9 mouse cellular contexts compared by ENCODE assay signal in genomic region chr3:51377878-51378664, GRCm38 (mm10). TPM values are rescaled to one million over a fixed set of nuclear protein-coding genes. Genes with fewer than 3 reads are reported as not detected.
A peak's percentile ranks its signal among the peaks of the same experiment; 100 is the strongest.
DNase-seq lines count a peak whose midpoint lies in the region; ATAC-seq and TF ChIP-seq lines count a peak whose summit lies in the region.
"Had no signal": no experiment of that assay in that cellular context is flagged by ENCODE, and none has a peak within 500 bp of the region (broad histone marks: within the 10 kb centered on the region; RNA-seq: fewer than 3 reads in every experiment).

No protein-coding gene starts in this region.

- peak; percentile 77; the same call in 1 of the 2 replicates for ATAC-seq in embryonic facial prominence, embryonic 14.5 days (ENCODE audit: low read depth)
- ATAC-seq in hindbrain, embryonic 13.5 days (ENCODE audit: low FRiP score) = no peak
- ATAC-seq in liver, embryonic 13.5 days (ENCODE audit: low read depth) = no peak

- H3K4me1 ChIP-seq in ES-Bruce4 (ENCODE audit: control insufficient read depth, insufficient read depth, low read length) = no peaks in the 10 kb centered on the region
- no peaks in the 10 kb centered on the region; the same call in 1 of the 2 replicates for H3K4me1 ChIP-seq in embryonic facial prominence, embryonic 14.5 days (ENCODE audit: control insufficient read depth, insufficient read depth, low read length)
- peaks cover 8% of the 10 kb centered on the region for H3K4me1 ChIP-seq in hindbrain, embryonic 13.5 days (replicated peaks)
- peaks cover 40% of the 10 kb centered on the region for H3K4me1 ChIP-seq in liver, embryonic 13.5 days (replicated peaks)

- H3K36me3 ChIP-seq in ES-Bruce4 (ENCODE audit: control insufficient read depth, insufficient read depth, low read length, poor library complexity, severe bottlenecking) = no peaks in the 10 kb centered on the region
- no peaks in the 10 kb centered on the region for H3K36me3 ChIP-seq in embryonic facial prominence, embryonic 14.5 days (ENCODE audit: control insufficient read depth, insufficient read depth, low read length)
- no peaks in the 10 kb centered on the region for H3K36me3 ChIP-seq in hindbrain, embryonic 13.5 days
- no peaks in the 10 kb centered on the region for H3K36me3 ChIP-seq in liver, embryonic 13.5 days

- TF ChIP-seq EP300 in ES-Bruce4 (IDR thresholded peaks at IDR 0.05; ENCODE audit: insufficient read depth, low read depth, low read length) = no peak

- WGBS in embryonic facial prominence, embryonic 14.5 days = 42% methylated on average over 31 of the region's 31 CpGs
- WGBS in hindbrain, embryonic 13.5 days = 53% methylated on average over 31 of the region's 31 CpGs
- WGBS in liver, embryonic 13.5 days (ENCODE audit: insufficient replicate concordance) = 32% methylated on average over 31 of the region's 31 CpGs

- H3K9ac ChIP-seq in ES-Bruce4 (ENCODE audit: low read depth, poor library complexity, severe bottlenecking) = peak overlapping the region; percentile 52
- H3K9ac ChIP-seq in embryonic facial prominence, embryonic 14.5 days (ENCODE audit: low read depth, low read length) = peak overlapping the region; percentile 52
- H3K9ac ChIP-seq in hindbrain, embryonic 13.5 days = no peak overlapping the region
- peak overlapping the region; percentile 61 for H3K9ac ChIP-seq in liver, embryonic 13.5 days

- no peak for TF ChIP-seq POLR2A in ES-Bruce4 (IDR thresholded peaks at IDR 0.05; ENCODE audit: insufficient read depth, low read length)

- DNase-seq in B cell, adult 2 months = peak; percentile 27 to 31
- peak; percentile 88 for DNase-seq in embryonic facial prominence, embryonic 14.5 days (ENCODE audit: low spot score)
- no peak for DNase-seq in liver, embryonic 13.5 days
- peak; percentile 80 for DNase-seq in naive thymus-derived CD4-positive, alpha-beta T cell, adult 2 months (ENCODE audit: low read depth)
- DNase-seq in urinary bladder, adult 2 months (ENCODE audit: low spot score) = no peak
- DNase-seq in adrenal gland, adult 8-10 months = no peak

- H3K27me3 ChIP-seq in ES-Bruce4 (ENCODE audit: control insufficient read depth, insufficient read depth, low read length, poor library complexity, severe bottlenecking) = no peaks in the 10 kb centered on the region
- no peaks in the 10 kb centered on the region for H3K27me3 ChIP-seq in embryonic facial prominence, embryonic 14.5 days (replicated peaks; ENCODE audit: control insufficient read depth, insufficient read depth, low read length)
- no peaks in the 10 kb centered on the region for H3K27me3 ChIP-seq in hindbrain, embryonic 13.5 days
- no peaks in the 10 kb centered on the region for H3K27me3 ChIP-seq in liver, embryonic 13.5 days

- H3K4me2 ChIP-seq in embryonic facial prominence, embryonic 14.5 days (ENCODE audit: low read depth, low read length) = peak overlapping the region; percentile 58
- H3K4me2 ChIP-seq in hindbrain, embryonic 13.5 days = peak overlapping the region; percentile 44
- peak overlapping the region; percentile 68 for H3K4me2 ChIP-seq in liver, embryonic 13.5 days

- peak overlapping the region; percentile 43 for H3K4me3 ChIP-seq in ES-Bruce4 (ENCODE audit: low read depth, low read length)
- H3K4me3 ChIP-seq in embryonic facial prominence, embryonic 14.5 days (ENCODE audit: low read depth, low read length) = peak overlapping the region; percentile 34
- H3K4me3 ChIP-seq in hindbrain, embryonic 13.5 days = peak overlapping the region; percentile 14
- H3K4me3 ChIP-seq in liver, embryonic 13.5 days (replicated peaks) = peak overlapping the region; percentile 53

- no peak for TF ChIP-seq CTCF in ES-Bruce4 (IDR thresholded peaks at IDR 0.05; ENCODE audit: low read depth, low read length)

- H3K27ac ChIP-seq in ES-Bruce4 (ENCODE audit: insufficient read depth, low read length) = peak overlapping the region; percentile 21; the same call in 1 of the 2 replicates
- no peak overlapping the region; the same call in 1 of the 2 replicates for H3K27ac ChIP-seq in embryonic facial prominence, embryonic 14.5 days (replicated peaks; ENCODE audit: low read depth, low read length)
- no peak overlapping the region for H3K27ac ChIP-seq in hindbrain, embryonic 13.5 days
- H3K27ac ChIP-seq in liver, embryonic 13.5 days = peak overlapping the region; percentile 69

- no peaks in the 10 kb centered on the region for H3K9me3 ChIP-seq in ES-Bruce4 (replicated peaks; ENCODE audit: control insufficient read depth, insufficient read depth, low read length, poor library complexity, severe bottlenecking)
- 0 out of 2 replicates have a peak, but pooled peaks cover 3% of the 10 kb centered on the region for H3K9me3 ChIP-seq in embryonic facial prominence, embryonic 14.5 days (ENCODE audit: control insufficient read depth, low read length)
- H3K9me3 ChIP-seq in hindbrain, embryonic 13.5 days = no peaks in the 10 kb centered on the region
- H3K9me3 ChIP-seq in liver, embryonic 13.5 days (replicated peaks) = no peaks in the 10 kb centered on the region

RNA-seq across cellular contexts. Expression of gene Mgarp, which starts 18.5 kb away (rescaled TPM):
- 8.3 and 9.8 TPM in 2 replicates for polyA plus RNA-seq in ES-Bruce4 (2011; ENCODE audit: insufficient read depth, insufficient read length, low read depth, missing spikeins)
- 2.5 and 5.2 TPM in 2 replicates for polyA plus RNA-seq in embryonic facial prominence, embryonic 14.5 days (2014; fragmentation: Nextera tagmentation; extraction: Ambion mirVana)
- polyA plus RNA-seq in hindbrain, embryonic 13.5 days (2015; fragmentation: Nextera tagmentation; extraction: Ambion mirVana) = 1.2 and 3.3 TPM in 2 replicates
- 1.1 TPM in 2 replicates for polyA plus RNA-seq in liver, embryonic 13.5 days (2015; fragmentation: Nextera tagmentation; extraction: Ambion mirVana)
- polyA plus RNA-seq in urinary bladder, adult 2 months (2012; rRNA removed) = 2.9 and 3.6 TPM in 2 replicates
- total RNA-seq in adrenal gland, adult 8-10 months (2022) = 1,000 to 10,000 TPM in 3 of 4 experiments, 100 to 1,000 TPM in 1; 688 to 1,713 (median 1,219) TPM
- total RNA-seq: layer of hippocampus, postnatal 14 days had no signal

RNA-seq across cellular contexts. Expression of gene Ndufc1, which starts 30.7 kb away (rescaled TPM):
- polyA plus RNA-seq in ES-Bruce4 (2011; ENCODE audit: insufficient read depth, insufficient read length, low read depth, missing spikeins) = 194 and 196 TPM in 2 replicates
- polyA plus RNA-seq in embryonic facial prominence, embryonic 14.5 days (2014; fragmentation: Nextera tagmentation; extraction: Ambion mirVana) = 663 and 761 TPM in 2 replicates
- polyA plus RNA-seq in hindbrain, embryonic 13.5 days (2015; fragmentation: Nextera tagmentation; extraction: Ambion mirVana) = 824 and 888 TPM in 2 replicates
- polyA plus RNA-seq in liver, embryonic 13.5 days (2015; fragmentation: Nextera tagmentation; extraction: Ambion mirVana) = 563 and 588 TPM in 2 replicates
- 295 and 320 TPM in 2 replicates for polyA plus RNA-seq in urinary bladder, adult 2 months (2012; rRNA removed)
- 100 to 1,000 TPM; 425 to 852 (median 611) TPM for total RNA-seq in adrenal gland, adult 8-10 months (2022)

RNA-seq across cellular contexts. Expression of gene Naa15, which starts 36.9 kb away (rescaled TPM):
- polyA plus RNA-seq in ES-Bruce4 (2011; ENCODE audit: insufficient read depth, insufficient read length, low read depth, missing spikeins) = 173 and 197 TPM in 2 replicates
- 34.5 and 34.8 TPM in 2 replicates for polyA plus RNA-seq in embryonic facial prominence, embryonic 14.5 days (2014; fragmentation: Nextera tagmentation; extraction: Ambion mirVana)
- 54.0 and 55.2 TPM in 2 replicates for polyA plus RNA-seq in hindbrain, embryonic 13.5 days (2015; fragmentation: Nextera tagmentation; extraction: Ambion mirVana)
- polyA plus RNA-seq in liver, embryonic 13.5 days (2015; fragmentation: Nextera tagmentation; extraction: Ambion mirVana) = 34.5 and 47.1 TPM in 2 replicates
- 21.1 and 22.9 TPM in 2 replicates for polyA plus RNA-seq in urinary bladder, adult 2 months (2012; rRNA removed)
- total RNA-seq in adrenal gland, adult 8-10 months (2022) = 10 to 100 TPM; 53.1 to 65.3 (median 59.3) TPM

RNA-seq across cellular contexts. Expression of gene Elf2, which starts 37.6 kb away (rescaled TPM):
- 52.8 and 57.7 TPM in 2 replicates for polyA plus RNA-seq in ES-Bruce4 (2011; ENCODE audit: insufficient read depth, insufficient read length, low read depth, missing spikeins)
- polyA plus RNA-seq in embryonic facial prominence, embryonic 14.5 days (2014; fragmentation: Nextera tagmentation; extraction: Ambion mirVana) = 55.3 and 56.8 TPM in 2 replicates
- 47.1 TPM in 2 replicates for polyA plus RNA-seq in hindbrain, embryonic 13.5 days (2015; fragmentation: Nextera tagmentation; extraction: Ambion mirVana)
- polyA plus RNA-seq in liver, embryonic 13.5 days (2015; fragmentation: Nextera tagmentation; extraction: Ambion mirVana) = 24.0 and 24.4 TPM in 2 replicates
- 52.0 and 53.9 TPM in 2 replicates for polyA plus RNA-seq in urinary bladder, adult 2 months (2012; rRNA removed)
- 10 to 100 TPM; 57.5 to 93.6 (median 80.2) TPM for total RNA-seq in adrenal gland, adult 8-10 months (2022)

Comparison
In these comparisons a context has a peak if more than half of its experiments do, and no peak if none do; other contexts are left out.
1. DNase-seq: peak in B cell, adult 2 months (2 of 2), embryonic facial prominence, embryonic 14.5 days (single experiment) and naive thymus-derived CD4-positive, alpha-beta T cell, adult 2 months (single experiment); none in liver, embryonic 13.5 days (single experiment), urinary bladder, adult 2 months (single experiment) and adrenal gland, adult 8-10 months (single experiment).
2. H3K27ac ChIP-seq: peak in ES-Bruce4 (single experiment) and liver, embryonic 13.5 days (single experiment); none in embryonic facial prominence, embryonic 14.5 days (single experiment) and hindbrain, embryonic 13.5 days (single experiment).
3. Peak in every context shown above with its lines, with median percentiles within 50 percentile points of each other: H3K4me3 ChIP-seq and H3K4me2 ChIP-seq.